Mouse (Mus musculus): ENCODE data around the gene Spopl.
"Not testable (repeated sequence)": the region's sequence is repeated elsewhere in the genome, so short reads cannot be mapped to it uniquely, and the experiment has no call there.

Gene Spopl

DNA sequence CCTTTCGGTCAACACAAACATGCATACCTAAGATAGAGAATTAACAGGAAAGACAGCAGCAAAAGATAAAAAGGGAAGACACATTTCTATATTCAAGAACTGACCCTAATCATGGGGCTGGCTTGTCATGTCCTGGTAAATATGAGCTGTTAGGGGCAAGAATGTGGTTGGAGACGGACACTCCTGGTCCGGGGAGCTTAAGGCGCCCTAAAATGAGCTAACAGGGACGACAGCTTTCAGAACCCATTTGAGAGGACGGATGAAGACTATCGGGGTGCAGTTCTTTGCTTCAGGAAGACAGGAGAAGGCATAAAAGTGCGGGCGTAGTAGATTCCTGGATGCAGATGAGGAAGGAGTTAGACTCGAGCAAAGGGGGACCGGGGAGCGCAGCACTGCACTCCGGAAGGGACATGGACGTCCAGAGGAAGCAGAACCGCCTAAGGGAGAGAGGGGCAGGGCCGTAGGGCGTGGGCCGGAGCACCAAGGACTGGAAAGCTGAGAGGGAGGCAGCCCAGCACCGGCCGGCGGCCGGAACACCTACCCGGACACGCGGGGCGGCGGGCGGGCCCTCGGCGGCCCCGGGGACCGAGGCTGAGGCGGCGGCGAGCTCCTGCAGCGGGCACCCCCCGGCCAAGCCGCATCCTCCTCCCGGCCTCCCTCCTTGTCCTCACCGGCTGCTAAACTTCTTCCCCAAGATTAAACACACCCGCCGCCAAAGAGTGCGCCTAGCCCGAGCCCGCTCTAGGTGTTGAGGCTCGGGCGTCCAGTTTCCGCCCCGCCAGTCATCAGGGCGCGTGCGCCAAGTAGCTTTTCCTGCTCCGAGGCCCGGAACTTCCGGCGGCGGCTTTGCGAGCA lies at the start of gene Spopl:
Spopl (minus strand) TSS at position 805 of the 855 bp plus-strand sequence.
- peak; percentile 93 for DNase-seq (ENCODE audit: low spot score in 2 of 2)

DNA sequence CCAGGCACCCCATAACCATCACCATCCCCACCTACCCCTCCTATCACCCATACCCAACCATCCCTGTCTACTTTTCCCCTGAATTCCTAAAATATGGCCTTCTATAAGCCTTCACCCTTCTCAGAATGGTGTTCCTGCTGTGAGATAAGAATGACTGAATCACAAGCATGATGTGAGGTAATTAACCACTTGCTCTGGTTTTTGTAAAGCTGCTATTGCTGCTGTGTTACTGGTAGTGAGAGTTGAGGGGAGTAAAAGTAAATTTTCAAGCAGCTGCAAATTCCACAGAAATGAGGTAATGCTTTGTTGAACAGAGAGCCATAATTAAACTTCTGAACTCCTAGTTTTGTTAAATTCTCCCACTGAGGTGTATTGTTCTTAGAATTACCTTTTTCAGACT lies 48.2 kb upstream of the Spopl start:
- DNase-seq (ENCODE audit: low spot score in 2 of 2): no peak

DNA sequence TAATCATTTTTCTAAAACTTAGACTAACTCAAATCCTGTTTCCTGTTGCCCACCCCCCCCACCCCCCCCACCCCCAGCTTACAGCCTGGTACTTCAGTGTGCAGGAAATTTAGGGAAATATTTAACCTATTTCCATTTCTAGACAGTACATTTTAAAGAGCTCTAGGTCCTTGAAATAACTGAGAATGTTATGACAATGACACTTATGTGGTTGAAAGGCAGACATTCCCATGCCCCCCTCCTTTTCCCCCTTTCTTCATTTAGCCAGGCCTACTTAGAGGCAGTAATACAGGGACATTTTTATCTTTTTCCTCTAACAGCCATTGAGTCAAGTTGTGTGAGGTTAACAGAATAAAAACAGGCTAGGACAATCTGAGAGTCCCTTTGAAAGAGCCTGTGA lies 46.1 kb upstream of the Spopl start:
- no peak for DNase-seq (ENCODE audit: low spot score in 2 of 2)

DNA sequence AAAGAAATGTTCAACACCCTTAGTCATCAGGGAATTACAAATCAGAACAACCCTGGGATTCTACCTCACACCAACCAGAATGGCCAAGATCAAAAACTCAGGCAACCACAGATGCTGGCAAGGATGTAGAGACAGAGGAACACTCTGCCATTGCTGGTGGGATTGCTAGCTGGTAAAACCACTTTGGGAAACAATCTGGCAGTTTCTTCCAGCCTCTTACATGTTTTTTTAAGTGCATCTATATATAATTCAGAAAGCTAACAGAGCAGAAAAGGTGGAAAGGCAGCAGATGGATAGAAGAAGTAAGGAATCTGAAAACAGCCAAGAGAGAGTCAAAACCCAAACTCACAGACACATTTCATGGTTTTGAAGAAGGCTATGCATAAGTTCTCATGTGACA lies 33.5 kb upstream of the Spopl start:
- peak in 1 of 2 experiments; percentile 28 for DNase-seq (ENCODE audit: low spot score in 2 of 2)

DNA sequence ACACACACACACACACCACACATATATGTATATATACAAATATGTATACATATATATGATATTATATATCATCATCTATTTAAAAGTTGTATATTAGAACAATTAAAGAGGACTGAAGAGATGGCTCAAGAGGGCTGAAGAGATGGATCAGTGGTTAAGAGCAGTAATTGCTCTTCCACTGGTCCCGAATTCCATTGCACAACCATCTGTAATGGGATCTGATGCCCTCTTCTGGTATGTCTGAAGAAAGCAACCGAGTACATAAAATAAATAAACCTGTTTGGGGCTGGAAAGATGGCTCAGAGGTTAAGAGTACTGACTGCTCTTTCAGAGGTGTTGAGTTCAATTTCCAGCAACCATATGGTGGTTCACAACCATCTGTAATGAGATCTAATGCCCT lies 16.9 kb upstream of the Spopl start:
- DNase-seq (ENCODE audit: low spot score in 2 of 2): no peak

DNA sequence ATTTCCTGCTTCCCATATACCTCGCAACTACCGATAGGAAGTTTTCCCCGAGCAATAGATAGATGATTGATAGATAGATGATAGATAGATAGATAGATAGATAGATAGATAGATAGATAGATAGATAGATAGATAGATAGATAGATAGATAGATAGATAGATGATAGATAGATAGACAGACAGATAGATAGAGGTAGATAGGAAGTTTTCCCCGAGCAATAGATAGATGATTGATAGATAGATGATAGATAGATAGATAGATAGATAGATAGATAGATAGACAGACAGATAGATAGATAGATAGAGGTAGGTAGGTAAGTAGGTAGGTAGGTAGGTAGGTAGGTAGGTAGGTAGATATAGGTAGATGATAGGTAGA lies 239 bp upstream of the Spopl start:
- DNase-seq (ENCODE audit: low spot score in 2 of 2): not testable (repeated sequence)

DNA sequence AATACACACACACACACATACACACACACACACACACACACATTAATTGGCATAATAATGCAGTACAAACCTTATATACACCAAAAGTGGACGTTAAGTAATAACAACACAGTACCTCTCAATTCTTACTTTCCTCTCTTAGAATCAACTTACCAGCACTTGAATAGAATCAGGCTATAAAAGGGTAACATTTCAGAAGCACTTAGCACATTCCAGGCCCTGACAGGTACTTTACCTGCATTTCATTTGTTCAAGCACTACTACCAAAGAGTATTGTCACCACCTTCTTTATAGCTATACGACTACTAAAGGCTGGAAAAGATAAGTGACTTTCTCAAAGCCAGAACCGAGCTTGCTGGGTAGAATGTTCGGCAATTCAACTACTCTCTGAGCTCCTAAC lies 1.3 kb downstream of the Spopl start:
- no peak for DNase-seq (ENCODE audit: low spot score in 2 of 2)

DNA sequence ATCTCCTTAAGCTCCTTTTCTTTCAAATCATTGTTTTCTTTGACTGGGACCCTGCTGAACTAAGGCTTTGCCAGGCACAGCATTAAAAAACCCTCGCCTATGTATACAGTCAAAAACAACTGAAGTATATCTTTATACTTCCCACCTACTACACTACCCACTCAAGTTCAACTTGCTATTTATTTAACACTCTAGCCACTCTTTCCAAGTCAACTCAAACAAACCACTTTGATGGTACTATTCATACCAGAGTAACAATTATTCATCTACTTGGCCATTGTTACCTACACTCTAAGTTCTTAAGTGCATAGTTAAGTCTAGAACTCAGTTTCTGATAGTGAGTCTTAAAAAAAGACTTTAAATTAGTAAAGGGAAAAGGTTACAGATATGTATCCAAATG lies 3.1 kb downstream of the Spopl start:
- no peak for DNase-seq (ENCODE audit: low spot score in 2 of 2)

DNA sequence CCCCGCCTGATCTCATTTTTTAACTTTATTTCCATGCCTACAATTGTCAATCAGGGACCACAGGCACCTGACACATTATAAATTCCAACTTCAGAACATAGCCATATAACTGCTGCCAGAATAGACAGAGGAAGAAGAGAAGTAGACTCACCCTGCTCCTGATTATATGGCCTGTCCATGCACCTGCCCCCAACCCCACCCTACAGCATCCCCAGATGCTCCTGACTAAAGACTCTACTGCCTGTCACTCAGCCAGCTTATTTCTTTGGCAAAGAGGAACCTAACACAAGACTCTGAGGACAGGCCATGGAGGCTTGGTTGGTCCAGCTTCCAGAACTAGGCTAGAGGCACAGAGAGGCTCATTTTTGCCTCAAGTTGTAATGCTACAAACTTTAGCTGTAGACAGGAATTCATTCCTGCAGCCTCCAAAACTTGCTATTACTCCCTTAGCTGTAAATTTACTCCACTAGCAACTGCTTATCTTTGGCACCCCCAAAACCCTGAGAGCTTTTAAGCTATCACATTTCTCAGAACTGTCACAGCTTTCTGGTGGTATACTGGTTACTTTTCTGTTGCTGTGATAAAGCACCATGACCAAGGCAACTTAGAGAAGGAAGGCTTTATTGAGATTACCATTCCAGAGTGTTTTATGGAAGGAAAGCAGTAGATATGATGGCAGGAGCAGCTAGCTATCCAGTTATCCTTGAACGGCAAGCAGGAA lies 6.7 kb downstream of the Spopl start:
- DNase-seq (ENCODE audit: low spot score in 2 of 2): no peak

DNA sequence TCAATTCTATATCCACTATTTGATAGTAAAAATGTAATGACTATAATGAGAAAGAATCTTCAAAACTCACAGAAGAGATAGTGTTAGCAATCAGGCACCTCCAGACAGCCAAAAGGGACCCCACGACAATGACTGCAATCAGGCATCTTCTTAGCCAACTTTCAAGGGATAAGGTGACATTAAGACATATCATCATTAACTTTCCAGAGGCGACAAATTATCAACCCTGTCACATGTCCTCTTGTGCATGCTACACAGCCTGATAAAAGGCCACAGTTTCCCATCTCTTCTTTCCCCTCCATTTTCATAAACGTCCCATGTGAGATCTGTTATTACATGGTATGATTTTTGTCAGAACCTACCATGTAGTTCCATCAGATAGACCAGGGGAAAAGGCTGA lies 9.0 kb downstream of the Spopl start:
- no peak for DNase-seq (ENCODE audit: low spot score in 2 of 2)

DNA sequence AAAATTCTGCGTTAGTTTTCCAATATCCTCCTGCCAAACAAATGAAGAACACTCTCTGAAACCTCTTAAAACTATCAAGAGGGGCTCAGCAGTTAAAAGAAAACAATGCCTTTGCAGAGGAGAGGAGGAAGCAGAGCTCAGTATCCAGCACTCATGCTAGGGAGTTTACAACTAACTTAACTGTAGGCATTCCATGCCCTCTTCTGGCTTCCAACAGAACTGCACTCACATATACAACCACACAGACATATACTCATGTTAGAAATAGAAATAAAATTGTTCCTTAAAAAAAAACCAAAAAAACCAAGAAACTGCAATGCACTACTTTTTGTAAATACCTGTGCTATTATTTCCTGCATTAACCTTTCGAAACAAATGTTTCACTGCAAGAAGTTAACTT lies 12.7 kb downstream of the Spopl start:
- no peak for DNase-seq (ENCODE audit: low spot score in 2 of 2)

DNA sequence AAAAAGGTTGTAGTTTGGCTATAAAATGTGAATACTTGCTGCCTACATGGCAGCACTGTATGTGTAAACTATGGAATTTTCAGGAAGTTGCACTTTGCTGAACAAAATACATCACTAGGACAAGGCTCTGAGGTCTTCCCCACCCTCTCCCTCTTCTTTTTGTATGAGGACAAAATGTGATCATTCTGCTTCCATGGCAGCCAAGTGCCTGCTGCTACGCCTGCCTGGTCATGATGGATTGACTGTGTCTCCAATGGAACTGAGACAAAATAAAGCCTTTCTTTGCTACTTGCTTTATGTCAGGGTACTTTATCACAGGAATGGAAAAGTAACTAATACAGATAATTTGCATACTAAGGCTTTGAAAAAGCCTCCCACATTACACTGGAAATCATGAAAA lies 20.7 kb downstream of the Spopl start:
- DNase-seq (ENCODE audit: low spot score in 2 of 2): no peak

DNA sequence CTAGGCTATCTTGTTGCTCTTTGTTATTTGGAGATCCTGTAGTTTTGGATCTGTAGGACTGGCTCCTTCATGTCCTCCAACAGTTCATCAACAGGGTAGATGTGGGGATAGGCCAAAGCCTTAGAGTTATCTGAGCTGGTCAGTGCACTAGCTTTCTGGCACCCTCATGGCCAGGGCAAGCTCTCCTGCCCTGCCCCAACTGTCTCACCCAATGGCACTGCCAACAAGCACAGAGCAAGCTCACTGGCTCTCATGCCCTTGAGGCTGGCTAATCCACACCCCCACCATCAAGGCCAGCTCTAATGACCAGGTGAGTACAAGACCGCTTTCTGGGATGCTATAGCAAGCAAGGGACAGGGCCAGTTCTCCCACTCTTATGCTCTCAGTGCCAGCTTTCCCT lies 24.7 kb downstream of the Spopl start:
- no peak for DNase-seq (ENCODE audit: low spot score in 2 of 2)

DNA sequence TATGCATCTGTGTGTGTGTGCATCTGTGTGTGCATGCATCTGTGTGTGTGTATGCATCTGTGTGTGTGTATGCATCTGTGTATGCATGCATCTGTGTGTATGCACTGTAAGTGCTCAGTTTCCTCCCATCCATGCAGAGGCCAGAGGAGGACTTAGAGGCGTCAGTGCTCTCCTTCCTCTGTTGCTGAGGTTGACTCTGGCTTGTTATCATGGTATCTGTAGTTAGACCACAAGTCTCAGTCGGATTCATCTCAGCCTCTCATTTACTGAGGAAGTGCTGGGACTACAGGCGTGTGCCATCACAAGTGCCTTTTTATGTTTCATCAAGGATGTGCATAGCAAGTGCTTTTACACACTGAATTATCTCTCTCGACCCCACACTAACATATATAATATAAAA lies 31.9 kb downstream of the Spopl start:
- DNase-seq (ENCODE audit: low spot score in 2 of 2): no peak

DNA sequence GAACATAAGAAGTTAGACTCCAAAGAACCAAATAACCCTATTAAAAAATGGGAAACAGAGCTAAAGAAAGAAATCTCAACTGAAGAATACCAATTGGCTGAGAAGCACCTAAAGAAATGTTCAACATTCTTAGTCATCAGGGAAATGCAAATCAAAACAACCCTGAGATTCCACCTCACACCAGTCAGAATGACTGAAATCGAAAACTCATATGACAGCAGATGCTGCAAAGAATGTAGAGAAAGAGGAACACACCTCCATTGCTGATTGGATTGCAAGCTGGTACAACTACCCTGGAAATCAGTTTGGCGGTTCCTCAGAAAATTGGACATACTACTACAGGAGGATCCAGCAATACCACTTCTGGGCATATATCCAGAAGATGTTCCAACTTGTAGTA lies 44.2 kb downstream of the Spopl start:
- DNase-seq (ENCODE audit: low spot score in 2 of 2): not testable (repeated sequence)

DNA sequence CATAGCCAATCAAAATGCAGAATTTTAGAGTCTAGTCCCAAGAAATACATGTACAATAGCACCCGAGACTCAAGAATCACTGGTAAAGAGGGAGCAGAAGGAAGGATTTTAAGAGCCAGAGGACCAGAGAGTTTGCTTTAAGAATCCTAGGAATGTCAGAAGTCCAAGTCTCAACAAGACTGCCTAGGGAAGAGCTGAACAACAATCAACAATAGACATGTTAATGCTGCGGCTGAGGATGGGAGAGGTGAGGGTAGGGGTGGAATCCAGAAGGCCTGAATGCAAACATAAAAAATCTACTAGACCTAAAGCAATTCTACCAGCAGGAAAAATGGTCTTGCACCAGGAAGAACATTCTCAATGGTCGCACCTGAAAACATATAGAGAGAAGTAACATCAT lies 66.8 kb downstream of the Spopl start:
- no peak for DNase-seq (ENCODE audit: low spot score in 2 of 2)

DNA sequence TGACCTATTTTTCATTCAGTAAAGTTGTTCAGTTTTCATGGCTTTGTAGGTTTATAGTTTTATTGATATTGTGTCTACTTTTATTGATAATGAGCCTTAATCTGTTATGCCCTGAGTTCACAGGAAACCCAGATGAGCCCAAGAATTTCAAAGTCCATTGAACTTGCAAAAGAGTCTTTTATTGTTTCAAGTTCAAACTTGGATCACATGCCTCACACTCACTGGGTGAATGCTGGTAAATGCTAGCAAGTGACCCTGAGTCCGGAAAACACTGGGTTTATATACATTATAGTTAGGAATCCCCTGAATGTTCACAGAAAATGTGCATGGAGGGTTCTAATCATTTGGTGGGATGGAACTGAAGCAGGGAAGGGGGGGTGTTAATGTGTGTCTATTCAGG lies 90.2 kb downstream of the Spopl start:
- DNase-seq (ENCODE audit: low spot score in 2 of 2): no peak

DNA sequence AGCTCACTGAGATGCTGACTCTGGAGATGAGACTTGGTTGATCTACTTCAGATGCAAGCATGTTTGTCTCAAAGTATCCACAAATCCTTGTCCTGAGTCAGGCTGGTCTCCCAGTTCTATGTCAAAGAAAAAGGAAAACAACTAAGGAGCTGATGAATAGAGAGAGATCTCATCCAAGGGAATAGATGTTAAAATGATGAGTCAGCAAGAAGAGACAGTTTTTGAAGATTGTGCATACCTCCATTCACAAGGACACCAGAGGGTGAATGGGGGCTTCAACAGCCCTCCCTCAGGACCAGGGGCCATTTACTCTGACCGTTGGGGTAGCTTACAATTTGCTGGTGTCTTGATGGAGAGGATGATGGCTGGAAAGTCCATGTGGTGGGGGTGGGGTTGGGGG lies 104.4 kb downstream of the Spopl start:
- no peak for DNase-seq (ENCODE audit: low spot score in 2 of 2)

DNA sequence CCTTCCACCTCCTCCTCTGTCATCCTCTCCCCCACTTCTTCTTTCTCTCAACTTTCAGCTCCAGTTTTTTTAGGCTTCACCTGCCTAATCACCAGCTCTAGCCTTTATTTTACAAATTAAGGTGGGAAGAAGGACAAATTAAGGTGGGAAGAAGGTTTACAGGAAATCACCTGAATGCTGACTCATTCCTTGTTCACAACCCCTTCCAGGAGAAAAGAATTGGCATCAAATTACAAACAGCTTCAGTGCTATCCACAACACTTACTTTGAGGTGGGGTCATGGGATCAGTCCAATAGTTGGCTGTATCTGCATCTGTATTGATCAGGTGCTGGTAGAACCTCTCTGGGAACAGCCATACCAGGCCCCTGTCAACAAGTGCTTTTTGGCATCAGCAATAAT lies 114.5 kb downstream of the Spopl start:
- DNase-seq (ENCODE audit: low spot score in 2 of 2): no peak
